Mouse (Mus musculus) retina, embryonic 14.5 days (tissue): ENCODE data around the gene Olfr111.
"Not testable (repeated sequence)": the region's sequence is repeated elsewhere in the genome, so short reads cannot be mapped to it uniquely, and the experiment has no call there.

Source experiments
- DNase-seq: peaks from one replicate; pipeline ENCODE4 v3.0.0-alpha.2; 2015; ENCODE audit warnings: low spot score

The Olfr111 gene

GRCm38 (mm10) chr17:37507730-37508129, at the start of gene Olfr111:
Gene Olfr111, plus strand, starts transcription at chr17:37508030.
- no peak for DNase-seq

DNA sequence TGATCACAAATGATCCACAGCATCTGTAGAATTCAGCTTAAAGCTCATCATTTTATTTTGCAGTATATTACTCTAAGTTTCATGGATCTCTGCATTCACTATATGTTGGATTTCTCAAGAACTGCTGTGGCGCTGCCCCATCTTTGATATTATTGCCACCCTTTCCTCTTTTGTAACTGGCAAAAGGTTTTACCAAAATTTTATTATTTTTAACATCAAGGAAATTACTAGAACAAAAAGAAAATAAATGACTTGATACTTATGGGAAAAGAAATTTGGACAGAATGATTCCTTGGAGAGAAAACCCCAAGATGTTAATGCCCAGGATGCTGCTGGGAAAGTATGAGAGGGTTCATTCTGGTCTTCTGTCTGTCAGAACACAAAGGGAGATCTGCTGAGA, 49.2 kb upstream of the Olfr111 start, which contains the start of gene Olfr109:
Olfr109 (plus strand) TSS at position 301 of the 400 bp plus-strand sequence.
- no peak for DNase-seq

GRCm38 (mm10) chr17:37483452-37483851, 24.4 kb upstream of the Olfr111 start, which contains the start of gene H2-M2:
Gene H2-M2, minus strand, starts transcription at chr17:37483552.
- DNase-seq: no peak

- DNase-seq: no peak
These were observed 15.8 kb upstream of the Olfr111 start, which contains the start of gene Olfr110 for GRCm38 (mm10) chr17:37491930-37492518. Gene Olfr110, plus strand, starts transcription at chr17:37492468.

- not testable (repeated sequence) for DNase-seq
These were observed 16.8 kb downstream of the Olfr111 start for GRCm38 (mm10) chr17:37524612-37525011.

DNA sequence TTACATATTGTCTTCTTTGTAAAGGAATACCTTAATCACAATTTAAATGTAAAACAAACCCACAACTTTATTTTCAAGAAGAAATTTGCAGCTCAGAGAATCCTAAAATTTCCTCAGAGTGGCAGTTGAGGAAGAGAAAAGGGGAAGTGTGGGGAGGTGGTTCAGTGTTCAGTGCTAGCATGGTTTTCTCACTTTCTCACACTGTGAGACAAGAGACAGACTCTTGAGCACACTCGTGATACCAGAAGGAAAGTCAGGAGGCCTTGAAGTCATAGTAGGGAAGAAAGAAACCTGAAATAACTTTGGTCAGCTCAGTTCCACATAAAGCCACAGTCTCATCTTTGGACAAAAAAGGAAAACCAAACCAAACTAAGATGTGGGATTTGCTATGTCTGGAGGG, 17.6 kb downstream of the Olfr111 start:
- DNase-seq: not testable (repeated sequence)

GRCm38 (mm10) chr17:37535173-37535572, 27.3 kb downstream of the Olfr111 start:
- no peak for DNase-seq

GRCm38 (mm10) chr17:37538416-37538815, 30.6 kb downstream of the Olfr111 start:
- not testable (repeated sequence) for DNase-seq

GRCm38 (mm10) chr17:37541454-37542119, 33.8 kb downstream of the Olfr111 start:
- DNase-seq: no peak

DNA sequence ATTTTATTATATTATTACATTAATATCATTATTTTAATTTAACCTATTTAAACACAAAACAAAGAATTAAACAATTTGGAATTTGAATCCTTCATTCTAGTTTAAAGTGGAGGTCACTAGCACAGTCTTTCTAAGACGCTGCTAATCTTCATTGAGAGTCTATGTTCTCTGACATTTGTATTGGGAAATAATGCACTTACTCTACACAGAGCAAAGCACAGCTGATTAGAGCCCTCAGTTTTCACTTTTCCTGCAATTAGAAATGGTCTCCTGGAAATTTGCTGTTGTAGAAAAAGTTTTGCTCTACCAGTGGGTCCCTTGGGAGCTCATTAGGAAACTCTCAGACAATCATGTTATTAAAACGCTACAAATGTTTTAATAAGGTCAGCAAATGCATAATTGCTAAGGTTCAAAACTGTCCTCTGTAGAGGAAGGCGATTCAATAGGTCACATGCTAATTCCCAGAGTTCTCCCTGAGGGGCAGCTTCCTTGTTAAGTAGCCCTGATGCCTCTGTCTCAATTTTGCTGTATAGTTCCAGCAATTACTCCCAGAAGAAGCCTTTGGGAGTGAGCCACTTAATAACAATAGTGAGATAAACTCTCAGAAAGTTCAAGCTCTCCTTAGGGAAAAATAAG, 36.1 kb downstream of the Olfr111 start:
- peak; percentile 8 for DNase-seq

- DNase-seq: no peak
These were observed 51.2 kb downstream of the Olfr111 start for GRCm38 (mm10) chr17:37558913-37559615.

DNA sequence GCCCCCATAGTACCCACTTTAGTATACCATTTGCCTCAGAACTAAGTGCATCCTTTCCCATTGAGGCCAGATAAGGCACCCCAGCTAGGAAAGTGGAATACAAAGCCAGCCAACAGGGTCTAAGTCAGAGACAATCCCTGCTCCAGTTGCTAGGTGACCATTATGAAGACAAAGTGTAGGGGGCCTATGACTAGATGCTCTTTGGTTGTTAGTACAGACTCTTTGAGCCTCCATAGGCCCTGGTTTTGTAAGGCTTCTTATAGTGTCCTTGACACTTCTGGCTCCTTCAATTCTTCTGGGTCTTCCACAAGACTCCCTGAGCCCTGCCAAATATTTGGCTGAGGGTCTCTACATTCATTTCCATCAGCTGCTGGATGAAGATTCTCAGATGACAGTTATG, 61.5 kb downstream of the Olfr111 start, which contains the start of gene Olfr112:
Olfr112 (minus strand) TSS at position 101 of the 400 bp plus-strand sequence.
- DNase-seq: no peak

- no peak for DNase-seq
These were observed 69.7 kb downstream of the Olfr111 start, which contains the start of gene Olfr113 for GRCm38 (mm10) chr17:37577563-37577962. Gene Olfr113, minus strand, starts transcription at chr17:37577663.
